Mouse (Mus musculus) midbrain, embryonic 16.5 days (tissue): ENCODE data around the gene Kcnb1. TPM values are rescaled to one million over a fixed set of nuclear protein-coding genes. Genes with fewer than 3 reads are reported as not detected.

Experiments
- ATAC-seq: fragments of 200-750 bp; cut with Nextera tagmentation; 2 replicates; pipeline ENCODE4 v1.8.0; 2017; ENCODE audit warnings: moderate TSS enrichment
- H3K27ac ChIP-seq: fragments of 300-500 bp; sonication (generic); 2 replicates; pipeline ENCODE4 v1.5.1; 2014; ENCODE audit warnings: mild to moderate bottlenecking, low read length, mixed read lengths
- H3K27me3 ChIP-seq: fragments of 300-500 bp; sonication (generic); 2 replicates; pipeline ENCODE4 v1.6.1; 2014; ENCODE audit warnings: low read depth, low read length, mixed read lengths; ENCODE audit not compliant: control insufficient read depth, insufficient read depth
- H3K36me3 ChIP-seq: fragments of 300-500 bp; sonication (generic); 2 replicates; pipeline ENCODE4 v1.6.1; 2014; ENCODE audit warnings: mild to moderate bottlenecking, low read length, moderate library complexity, mixed read lengths; ENCODE audit not compliant: control insufficient read depth, insufficient read depth
- H3K4me1 ChIP-seq: fragments of 300-500 bp; sonication (generic); 2 replicates; pipeline ENCODE4 v1.6.1; 2014; ENCODE audit warnings: mild to moderate bottlenecking, low read length, mixed read lengths; ENCODE audit not compliant: control insufficient read depth, insufficient read depth
- H3K4me2 ChIP-seq: fragments of 300-500 bp; sonication (generic); 2 replicates; pipeline ENCODE4 v1.6.1; 2014; ENCODE audit warnings: mild to moderate bottlenecking, low read length, mixed read lengths
- H3K4me3 ChIP-seq: fragments of 300-500 bp; sonication (generic); 2 replicates; pipeline ENCODE4 v1.5.1; 2014; ENCODE audit warnings: low read depth, mild to moderate bottlenecking, low read length, moderate library complexity, mixed read lengths
- H3K9ac ChIP-seq: fragments of 300-500 bp; sonication (generic); 2 replicates; pipeline ENCODE4 v1.6.1; 2014; ENCODE audit warnings: low read depth, low read length, mixed read lengths
- H3K9me3 ChIP-seq: fragments of 300-500 bp; sonication (generic); replicated peaks from 2 replicates; pipeline ENCODE4 v1.6.1; 2014; ENCODE audit warnings: mild to moderate bottlenecking, low read length, mixed read lengths; ENCODE audit not compliant: control insufficient read depth, poor library complexity, severe bottlenecking
- WGBS: fragments of 180-500 bp; shearing (Covaris S2); extraction: QIAGEN DNeasy Blood & Tissue Kit; methylation state at CpG from one replicate; pipeline ENCODE4 v1.1.7; 2014; 5-methylcytosine and 5-hydroxymethylcytosine counted together
- polyA plus RNA-seq: library from polyadenylated mRNA; unstranded; fragments of >200 nt; fragmentation: Nextera tagmentation; extraction: Ambion mirVana; gene quantifications from 2 replicates; pipeline ENCODE4 v1.2.1, GENCODE M21; 2015

Kcnb1 gene
- polyA plus RNA-seq, 1 experiment from 2014 or later: 3.9 TPM

- no peak overlapping the region for H3K4me2 ChIP-seq
- WGBS: 90% methylated on average over 7 of the region's 7 CpGs
- no peaks in the 10 kb centered on the region for H3K27me3 ChIP-seq
- H3K4me3 ChIP-seq: no peak overlapping the region
- H3K36me3 ChIP-seq: no peaks in the 10 kb centered on the region
- no peak overlapping the region for H3K9ac ChIP-seq
- no peaks in the 10 kb centered on the region for H3K9me3 ChIP-seq
- no peaks in the 10 kb centered on the region for H3K4me1 ChIP-seq
- H3K27ac ChIP-seq: no peak overlapping the region
- ATAC-seq: no peak
These were observed 35.0 kb upstream of the Kcnb1 start for GRCm38 (mm10) chr2:167224937-167225336.

- no peak for ATAC-seq
- no peaks in the 10 kb centered on the region for H3K36me3 ChIP-seq
- H3K9ac ChIP-seq: no peak overlapping the region
- peaks cover under 1% of the 10 kb centered on the region; the same call in 1 of the 2 replicates for H3K4me1 ChIP-seq
- no peaks in the 10 kb centered on the region for H3K27me3 ChIP-seq
- H3K4me3 ChIP-seq: no peak overlapping the region
- H3K9me3 ChIP-seq: no peaks in the 10 kb centered on the region
- H3K27ac ChIP-seq: no peak overlapping the region
- H3K4me2 ChIP-seq: no peak overlapping the region
- 92% methylated on average over 6 of the region's 6 CpGs for WGBS
These were observed 34.2 kb upstream of the Kcnb1 start for GRCm38 (mm10) chr2:167224194-167224593.

DNA sequence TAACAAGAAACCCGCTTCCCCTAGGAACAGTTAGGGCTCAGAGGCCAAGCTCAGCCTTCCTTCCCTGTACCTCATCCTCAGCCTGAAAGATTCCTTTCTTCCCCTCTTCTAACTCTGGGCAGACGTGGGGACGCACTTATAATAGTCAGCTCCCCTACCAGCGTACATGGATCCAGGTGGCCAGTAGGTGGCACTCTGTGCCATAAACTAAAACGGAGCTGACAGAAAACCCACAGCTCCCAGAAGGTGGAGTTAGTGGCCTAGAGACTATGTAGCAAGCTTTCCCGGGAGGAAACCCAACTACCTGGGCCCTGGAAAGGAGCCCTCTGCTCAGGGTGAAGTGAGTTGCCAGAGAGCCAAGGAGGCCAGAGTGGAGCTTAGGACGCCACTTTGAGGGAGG is 32.2 kb upstream of the Kcnb1 start:
- WGBS: 26% methylated on average over 7 of the region's 7 CpGs
- H3K4me2 ChIP-seq: no peak overlapping the region
- no peaks in the 10 kb centered on the region for H3K36me3 ChIP-seq
- H3K4me3 ChIP-seq: no peak overlapping the region
- H3K9ac ChIP-seq: no peak overlapping the region
- no peak overlapping the region for H3K27ac ChIP-seq
- no peaks in the 10 kb centered on the region for H3K9me3 ChIP-seq
- peak; percentile 40; the same call in 1 of the 2 replicates for ATAC-seq
- no peaks in the 10 kb centered on the region for H3K27me3 ChIP-seq
- peaks cover 3% of the 10 kb centered on the region; the same call in 1 of the 2 replicates for H3K4me1 ChIP-seq

GRCm38 (mm10) chr2:167221159-167221845 is 31.3 kb upstream of the Kcnb1 start:
- Histone ChIP-seq H3K4me3 (no peak overlapping the region), H3K27me3 (no peaks in the 10 kb centered on the region), H3K9me3 (no peaks in the 10 kb centered on the region), H3K9ac (0 out of 2 replicates have a peak overlapping the region, but pooled peaks have one; percentile 5), H3K4me1 (peaks cover 3% of the 10 kb centered on the region; the same call in 1 of the 2 replicates), H3K4me2 (no peak overlapping the region), H3K27ac (no peak overlapping the region), H3K36me3 (no peaks in the 10 kb centered on the region)
- no peak for ATAC-seq
- WGBS: 82% methylated on average over 13 of the region's 13 CpGs

- no peaks in the 10 kb centered on the region for H3K36me3 ChIP-seq
- no peak overlapping the region for H3K4me2 ChIP-seq
- H3K4me1 ChIP-seq: peaks cover 3% of the 10 kb centered on the region; the same call in 1 of the 2 replicates
- H3K27ac ChIP-seq: no peak overlapping the region
- no peak overlapping the region for H3K4me3 ChIP-seq
- WGBS: 82% methylated on average over 5 of the region's 5 CpGs
- H3K9ac ChIP-seq: no peak overlapping the region
- no peaks in the 10 kb centered on the region for H3K9me3 ChIP-seq
- H3K27me3 ChIP-seq: no peaks in the 10 kb centered on the region
- ATAC-seq: no peak
These were observed 30.8 kb upstream of the Kcnb1 start for GRCm38 (mm10) chr2:167220736-167221135.

GRCm38 (mm10) chr2:167219154-167219775 is 29.3 kb upstream of the Kcnb1 start:
- Histone ChIP-seq H3K36me3 (no peaks in the 10 kb centered on the region), H3K4me3 (no peak overlapping the region), H3K27ac (no peak overlapping the region), H3K27me3 (no peaks in the 10 kb centered on the region), H3K9me3 (no peaks in the 10 kb centered on the region), H3K4me2 (peak overlapping the region; percentile 31; the same call in 1 of the 2 replicates), H3K9ac (peak overlapping the region; percentile 50), H3K4me1 (peaks cover 3% of the 10 kb centered on the region; the same call in 1 of the 2 replicates)
- WGBS: 40% methylated on average over 8 of the region's 8 CpGs
- ATAC-seq: peak; percentile 88

- no peaks in the 10 kb centered on the region for H3K27me3 ChIP-seq
- H3K36me3 ChIP-seq: no peaks in the 10 kb centered on the region
- H3K27ac ChIP-seq: no peak overlapping the region
- ATAC-seq: no peak
- no peaks in the 10 kb centered on the region for H3K9me3 ChIP-seq
- 96% methylated on average over 12 of the region's 12 CpGs for WGBS
- no peaks in the 10 kb centered on the region for H3K4me1 ChIP-seq
- no peak overlapping the region for H3K9ac ChIP-seq
- no peak overlapping the region for H3K4me2 ChIP-seq
- no peak overlapping the region for H3K4me3 ChIP-seq
These were observed 23.7 kb upstream of the Kcnb1 start for GRCm38 (mm10) chr2:167213666-167214065.

DNA sequence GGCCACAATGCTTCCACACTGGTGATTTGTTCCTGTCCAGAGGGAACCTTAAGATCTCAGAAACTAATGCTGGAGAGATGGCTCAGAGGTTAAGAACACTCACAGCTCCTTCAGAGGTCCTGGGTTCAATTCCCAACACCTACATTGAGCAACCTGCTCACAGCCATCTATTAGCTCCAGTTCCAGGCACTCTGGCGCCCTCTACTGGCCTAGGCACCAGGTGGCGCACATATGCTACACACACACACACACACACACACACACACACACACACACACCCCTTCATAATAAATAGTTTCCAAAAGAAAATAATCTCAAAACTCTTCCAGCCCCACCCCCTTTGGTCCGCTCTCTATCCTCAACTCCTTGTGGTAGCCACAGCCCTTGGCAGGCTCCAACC is 23.1 kb upstream of the Kcnb1 start:
- Histone ChIP-seq H3K36me3 (no peaks in the 10 kb centered on the region), H3K4me1 (no peaks in the 10 kb centered on the region), H3K4me3 (no peak overlapping the region), H3K9me3 (no peaks in the 10 kb centered on the region), H3K9ac (no peak overlapping the region), H3K27me3 (no peaks in the 10 kb centered on the region), H3K27ac (no peak overlapping the region), H3K4me2 (no peak overlapping the region)
- 94% methylated on average over 3 of the region's 3 CpGs for WGBS
- ATAC-seq: no peak

DNA sequence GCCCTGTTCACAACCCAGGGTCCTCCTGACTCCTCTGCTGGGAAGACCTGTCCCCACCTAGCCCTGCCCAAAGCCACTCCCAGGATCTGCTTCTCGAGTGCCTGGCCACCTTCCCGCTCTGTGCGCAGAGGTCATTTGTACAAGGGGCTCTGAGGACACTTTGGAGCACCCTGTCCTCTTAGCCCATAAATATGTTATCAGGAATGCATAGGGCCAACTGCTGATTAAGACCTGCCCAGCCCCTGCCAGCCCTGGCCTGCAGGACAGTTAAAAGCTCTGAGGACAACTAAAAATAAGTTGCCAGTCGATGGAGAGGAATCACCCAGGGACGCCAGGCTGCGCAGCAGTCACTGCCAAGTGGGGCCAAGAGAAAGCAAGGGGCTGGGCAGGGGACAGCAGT is 22.6 kb upstream of the Kcnb1 start:
- H3K9ac ChIP-seq: no peak overlapping the region
- H3K36me3 ChIP-seq: no peaks in the 10 kb centered on the region
- H3K4me2 ChIP-seq: no peak overlapping the region
- H3K27me3 ChIP-seq: no peaks in the 10 kb centered on the region
- no peak for ATAC-seq
- H3K9me3 ChIP-seq: no peaks in the 10 kb centered on the region
- WGBS: 95% methylated on average over 6 of the region's 6 CpGs
- no peak overlapping the region for H3K27ac ChIP-seq
- H3K4me3 ChIP-seq: no peak overlapping the region
- H3K4me1 ChIP-seq: no peaks in the 10 kb centered on the region
